Mouse (Mus musculus) CD8-positive naive resting alpha-beta T cell, adult 2 months (primary cell): ENCODE results near the gene Ermp1.

Experiments
- DNase-seq, 2 experiments: peaks; one replicate each; pipeline ENCODE4 v3.0.0; 2022; ENCODE audit warnings: low read depth in 2 of 2, low spot score in 2 of 2

The Ermp1 gene

DNA sequence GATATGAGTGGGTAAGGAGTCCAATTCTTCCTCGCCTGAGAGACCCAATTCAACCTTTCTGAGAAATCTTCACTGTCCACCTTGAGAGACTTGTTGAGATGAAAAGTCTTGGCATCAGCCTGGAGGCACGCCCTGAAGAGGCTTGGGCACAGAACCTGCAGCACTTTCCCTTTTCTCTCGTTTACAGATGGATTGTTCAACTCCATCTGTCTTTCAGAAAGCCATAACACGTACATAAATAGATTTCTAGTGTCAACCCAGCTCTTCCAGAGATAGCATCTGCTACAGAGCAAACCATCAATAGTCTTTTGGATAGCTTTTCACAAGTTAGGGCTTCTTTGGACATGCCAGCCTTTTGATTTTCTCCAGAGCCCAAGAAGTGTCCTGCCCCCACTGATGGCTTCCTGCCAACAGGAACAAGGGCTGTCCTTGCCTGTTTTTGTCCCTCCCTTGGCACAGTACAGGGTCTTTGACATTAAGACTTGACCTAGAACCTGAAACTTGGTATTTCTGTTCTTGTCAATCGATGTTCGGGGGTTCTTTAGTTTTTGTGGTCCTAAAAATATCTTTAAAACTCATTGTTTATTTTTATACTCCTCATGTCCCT, 13.9 kb upstream of the Ermp1 start:
- DNase-seq, result no peak

GRCm38 (mm10) chr19:29660835-29661764, 12.9 kb upstream of the Ermp1 start:
- no peak for DNase-seq

- no peak for DNase-seq
Observed at GRCm38 (mm10) chr19:29659705-29660104, 11.5 kb upstream of the Ermp1 start.

GRCm38 (mm10) chr19:29658836-29659235, 10.6 kb upstream of the Ermp1 start:
- DNase-seq, result no peak

DNA sequence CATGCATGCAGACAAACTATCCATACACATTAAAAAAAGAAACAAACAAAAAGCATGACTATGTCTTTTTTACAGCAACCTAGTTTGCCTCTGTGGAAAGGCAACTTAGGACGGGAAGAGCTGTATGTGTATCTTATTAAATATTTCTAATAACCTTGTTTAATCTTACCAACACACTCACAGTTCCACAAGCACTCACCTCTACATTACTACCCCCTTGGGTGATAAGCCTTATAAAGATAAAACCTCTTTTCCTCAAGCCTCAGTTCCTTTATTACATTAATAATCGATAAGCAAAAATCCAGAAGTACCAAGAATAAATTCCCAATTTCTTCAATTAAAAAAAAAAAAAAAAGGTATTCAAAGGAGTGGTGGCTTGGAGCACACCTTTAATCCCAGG, 9.3 kb upstream of the Ermp1 start:
- DNase-seq, result no peak

GRCm38 (mm10) chr19:29657033-29657432, 8.8 kb upstream of the Ermp1 start:
- DNase-seq, result no peak

DNA sequence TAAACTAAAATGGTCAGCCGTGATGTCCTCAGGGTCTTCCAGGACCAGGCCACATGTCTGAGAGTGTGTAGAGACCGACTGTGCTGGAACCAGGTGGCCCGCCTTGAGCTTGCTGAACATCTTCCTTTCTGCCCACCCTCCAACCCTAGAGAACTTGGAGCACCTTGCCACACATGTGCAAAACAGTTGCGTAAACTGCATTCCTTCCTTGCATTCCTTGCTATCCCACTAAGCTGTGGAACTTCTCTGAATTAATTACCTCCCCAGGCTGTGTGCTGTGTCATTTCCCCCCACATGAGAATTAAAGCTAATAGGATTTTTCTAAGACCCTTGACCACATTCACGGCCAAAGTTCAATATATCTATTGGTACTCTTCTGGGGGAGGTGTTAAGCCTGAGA, 8.4 kb upstream of the Ermp1 start:
- DNase-seq, result no peak

DNA sequence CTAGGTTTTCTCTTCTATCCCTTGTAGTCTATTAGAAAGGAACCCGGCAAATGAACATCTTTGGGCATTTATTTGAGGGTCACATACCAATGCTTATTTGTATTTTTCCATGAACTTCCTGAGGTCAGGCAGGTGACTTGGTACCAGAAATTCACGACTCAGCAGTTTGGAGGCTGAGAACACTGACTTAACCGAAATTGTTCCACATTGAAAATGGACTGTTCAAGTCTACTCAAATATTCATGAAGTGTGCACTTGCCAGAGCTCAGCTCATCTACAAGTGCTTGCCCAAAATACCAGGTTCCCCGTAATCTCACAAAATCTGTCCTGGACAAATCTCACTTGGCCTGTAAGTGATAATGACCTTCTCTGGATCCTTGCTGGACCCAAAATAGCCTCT, 7.8 kb upstream of the Ermp1 start:
- no peak for DNase-seq

GRCm38 (mm10) chr19:29655148-29655547, 6.9 kb upstream of the Ermp1 start:
- no peak for DNase-seq

- no peak for DNase-seq
Observed at GRCm38 (mm10) chr19:29653768-29654265, 5.6 kb upstream of the Ermp1 start.

DNA sequence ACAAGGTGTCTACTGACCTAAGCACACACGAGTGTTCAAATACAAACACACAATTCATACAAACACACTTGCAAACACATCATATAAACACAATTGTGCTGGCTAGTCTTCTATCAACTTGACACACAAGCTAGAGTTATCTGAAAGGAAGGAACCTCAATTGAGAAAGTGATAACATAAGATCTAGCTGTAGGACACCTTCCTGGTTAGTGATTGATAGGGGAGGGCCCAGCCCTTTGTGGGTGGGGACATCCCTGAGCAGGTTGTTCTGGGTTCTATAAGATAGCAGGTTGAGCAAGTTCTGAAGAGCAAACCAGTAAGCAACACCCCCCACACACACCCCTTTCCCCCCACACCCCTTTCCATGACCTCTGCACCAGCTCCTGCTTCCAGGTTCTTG, 1.5 kb upstream of the Ermp1 start:
- no peak for DNase-seq

GRCm38 (mm10) chr19:29648550-29648914, 317 bp upstream of the Ermp1 start:
- DNase-seq, result no peak

GRCm38 (mm10) chr19:29644747-29645146, 3.5 kb downstream of the Ermp1 start:
- DNase-seq, result no peak

DNA sequence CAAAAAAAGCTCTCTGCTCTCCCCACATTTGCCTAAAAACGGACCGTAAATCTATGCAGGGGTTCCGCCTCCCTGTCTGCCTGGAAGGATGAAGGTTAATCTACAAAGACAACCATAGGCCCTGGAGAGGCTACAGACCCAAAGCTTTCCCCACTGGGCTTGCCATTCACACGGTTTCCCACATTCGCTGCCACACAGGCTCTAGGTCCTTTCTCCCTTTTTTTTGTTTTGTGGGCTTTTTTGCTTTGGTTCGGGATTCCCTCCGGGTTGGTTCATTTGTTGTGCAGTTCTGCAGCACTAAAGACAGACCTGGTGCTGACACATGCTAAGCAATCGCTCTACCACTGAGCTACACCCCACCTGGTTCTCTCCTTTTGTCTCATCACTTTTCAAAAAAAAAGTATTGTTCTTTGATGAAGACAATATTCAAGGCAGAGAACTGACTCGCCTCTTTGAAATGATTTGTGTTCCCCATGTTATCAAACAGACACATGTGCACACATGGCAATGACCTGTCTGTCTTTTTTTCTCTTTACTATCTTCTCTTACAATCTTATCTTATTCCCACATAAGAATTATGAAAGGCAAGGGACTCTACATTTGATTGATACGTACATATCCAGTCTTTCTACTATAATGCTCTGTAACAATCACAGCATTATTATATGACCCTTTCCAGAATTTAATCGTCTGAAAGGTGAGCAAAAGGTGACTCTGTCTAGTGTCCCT, 4.9 kb downstream of the Ermp1 start:
- no peak for DNase-seq

GRCm38 (mm10) chr19:29642211-29642610, 6.0 kb downstream of the Ermp1 start:
- DNase-seq, result no peak

DNA sequence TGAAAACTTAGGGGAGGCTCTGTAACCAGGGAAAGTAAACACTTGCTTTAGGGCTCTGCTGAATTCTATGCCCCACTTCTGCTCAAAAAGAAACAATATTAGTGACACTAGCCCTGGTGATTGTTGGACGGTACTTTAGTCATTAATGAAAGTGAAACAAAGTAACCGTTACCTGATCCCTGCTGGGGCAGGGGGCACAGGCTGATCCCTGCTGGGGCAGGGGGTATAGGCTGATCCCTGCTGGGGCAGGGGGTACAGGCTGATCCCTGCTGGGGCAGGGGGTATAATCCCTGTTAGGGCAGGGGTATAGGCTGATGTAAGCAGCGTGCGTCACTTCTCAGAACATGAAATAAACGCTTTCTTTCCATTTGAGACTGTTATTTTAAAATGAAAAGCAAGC, 6.7 kb downstream of the Ermp1 start:
- DNase-seq, result no peak

DNA sequence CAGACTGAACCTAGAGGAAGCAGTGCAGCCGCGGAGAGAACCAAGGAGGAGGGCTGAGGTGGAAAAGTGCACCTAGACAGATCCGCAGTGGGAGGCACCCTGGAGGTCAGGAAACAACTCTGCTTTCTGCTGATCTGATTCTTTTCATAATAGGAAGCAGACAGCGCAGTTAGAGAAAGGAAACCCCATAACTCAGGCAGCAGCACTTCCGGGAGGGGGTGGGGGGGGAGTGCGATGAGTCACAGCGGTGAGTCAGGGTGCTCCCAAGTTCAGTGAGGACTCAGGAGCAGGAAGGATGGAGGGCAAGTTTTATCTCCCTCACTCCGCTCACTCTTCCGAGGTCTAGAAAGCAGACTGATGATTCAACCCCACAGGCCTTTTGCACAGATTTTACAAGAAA, 7.2 kb downstream of the Ermp1 start:
- peak; percentile 19 to 34 for DNase-seq

- no peak for DNase-seq
Observed at GRCm38 (mm10) chr19:29612102-29612501, 36.1 kb downstream of the Ermp1 start.

GRCm38 (mm10) chr19:29610907-29611306, 37.3 kb downstream of the Ermp1 start:
- no peak for DNase-seq

DNA sequence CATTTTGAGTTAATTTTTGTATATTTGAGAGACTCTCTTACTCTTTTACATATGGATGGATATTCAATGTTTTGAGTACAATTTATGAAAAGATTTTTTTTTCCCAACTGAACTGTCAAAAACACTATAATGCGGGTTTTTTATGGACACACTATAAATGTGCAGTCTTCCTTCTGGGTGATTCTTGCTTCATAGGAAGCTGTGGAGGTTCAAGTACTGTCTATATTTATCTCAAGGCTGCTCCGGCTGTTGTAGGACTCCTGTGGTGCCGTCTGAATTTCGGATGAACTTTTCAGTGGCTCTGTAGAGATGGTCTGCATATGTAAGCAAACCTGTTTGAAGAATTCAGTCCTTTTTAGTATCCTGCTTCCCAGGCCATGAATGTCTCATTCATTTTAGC, 40.0 kb downstream of the Ermp1 start:
- DNase-seq, result no peak

DNA sequence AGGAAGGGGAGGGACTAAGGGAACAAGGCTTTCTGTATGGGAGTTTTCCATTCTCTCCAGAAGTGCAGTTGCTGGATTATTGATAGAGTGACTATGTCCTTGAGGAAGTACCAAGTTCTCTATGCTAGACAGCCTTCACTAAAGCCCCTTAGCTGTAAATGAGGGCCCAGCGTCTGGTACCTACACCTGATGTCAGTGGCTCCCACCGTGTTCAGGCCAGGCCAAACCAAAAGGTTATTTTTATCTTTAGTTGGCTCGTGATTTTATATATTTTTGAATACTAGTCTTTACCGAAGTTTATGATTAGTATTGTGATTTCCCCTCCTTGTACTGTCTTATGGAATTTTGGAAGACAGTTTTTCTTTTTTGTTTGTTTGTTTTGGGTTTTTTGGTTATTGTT, 40.7 kb downstream of the Ermp1 start:
- no peak for DNase-seq

DNA sequence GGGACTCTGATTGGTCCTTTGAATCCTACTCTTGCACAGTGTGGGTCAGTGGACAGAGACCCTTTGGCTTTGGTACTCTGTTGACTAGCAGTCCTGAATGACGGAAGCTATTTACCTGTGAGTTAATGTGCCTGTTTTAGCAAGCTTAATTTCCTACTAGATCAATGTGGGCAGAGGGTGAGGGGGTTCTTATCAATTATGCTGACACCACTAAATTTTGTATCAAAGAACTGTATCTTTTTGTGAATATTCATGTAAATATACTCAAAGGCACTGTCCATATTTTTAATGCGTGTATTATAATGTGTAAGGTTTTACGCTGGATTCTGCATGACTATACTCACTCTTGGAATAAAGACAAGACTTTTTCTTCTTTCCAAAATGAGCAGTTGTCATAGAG, 43.6 kb downstream of the Ermp1 start:
- no peak for DNase-seq
